Mouse (Mus musculus) cortical plate, adult 2 months (tissue): ENCODE data around the gene Lamc1.

ENCODE experiments used
- CTCF ChIP-seq: fragments of 200-500 bp; IDR thresholded peaks from 2 replicates; pipeline ENCODE4 v1.5.1; 2011; ENCODE audit warnings: mild to moderate bottlenecking, control low read depth, low read length; ENCODE audit not compliant: insufficient read depth; ENCODE audit errors: extremely low read depth
- POLR2A ChIP-seq: fragments of 200-500 bp; IDR thresholded peaks from 2 replicates; pipeline ENCODE4 v1.6.1; 2011; ENCODE audit warnings: mild to moderate bottlenecking, low read length, control low read depth; ENCODE audit not compliant: insufficient read depth; ENCODE audit errors: extremely low read depth

GRCm38 (mm10) chr1:153371846-153372245 lies 39.3 kb upstream of the Lamc1 start:
- TF ChIP-seq CTCF (no peak), POLR2A (no peak)
